Mouse (Mus musculus) heart, postnatal 25 days (tissue): Measurements from ENCODE around the gene Adam1a. TPM values are rescaled to one million over a fixed set of nuclear protein-coding genes. Genes with fewer than 3 reads are reported as not detected.
"Not testable (repeated sequence)": the region's sequence is repeated elsewhere in the genome, so short reads cannot be mapped to it uniquely, and the experiment has no call there.

ENCODE experiments used
- DNase-seq: peaks from one replicate; pipeline ENCODE4 v3.0.0; 2022; ENCODE audit warnings: low spot score
- intact Hi-C: fragments of 180-260 bp; cut with DNase I; formaldehyde crosslinking; loops from one replicate; pipeline ENCODE4 v1.15.1; 2025
- total RNA-seq, 2 experiments: library from RNA; stranded (reverse); gene quantifications; 2 replicates each; pipeline ENCODE4 v1.2.3; 2021

Adam1a gene
- total RNA-seq, 2 experiments from 2014 or later = 1.8 to 2.4 TPM

GRCm38 (mm10) chr5:121569881-121570420, 24.7 kb upstream of the Adam1a start:
- DNase-seq = no peak
- intact Hi-C loops = no loop called here

GRCm38 (mm10) chr5:121566035-121566681, 20.9 kb upstream of the Adam1a start:
- intact Hi-C loops = no loop called here
- DNase-seq = no peak

GRCm38 (mm10) chr5:121564468-121564895, 19.2 kb upstream of the Adam1a start:
- peak; percentile 73 for DNase-seq
- intact Hi-C loops = loop anchor here (1.0 kb wide), 1 partner anchor 38 kb away; no protein-coding TSS in a partner anchor

- intact Hi-C loops = no loop called here
- DNase-seq = no peak
Observed at GRCm38 (mm10) chr5:121562436-121562835, 17.2 kb upstream of the Adam1a start.

- DNase-seq = no peak
- intact Hi-C loops = loop anchor here (5.0 kb wide), 1 partner anchor 53 kb away; no protein-coding TSS in a partner anchor
Observed at GRCm38 (mm10) chr5:121549196-121549595, 3.9 kb upstream of the Adam1a start.

GRCm38 (mm10) chr5:121547084-121547483, 1.8 kb upstream of the Adam1a start:
- intact Hi-C loops = loop anchor here (5.0 kb wide), 1 partner anchor 55 kb away; no protein-coding TSS in a partner anchor
- no peak for DNase-seq

GRCm38 (mm10) chr5:121546530-121546895, 1.2 kb upstream of the Adam1a start:
- no peak for DNase-seq
- intact Hi-C loops = loop anchor here (5.0 kb wide), 1 partner anchor 56 kb away; no protein-coding TSS in a partner anchor

GRCm38 (mm10) chr5:121545793-121546529, 679 bp upstream of the Adam1a start, which contains the start of gene Mapkapk5:
Mapkapk5 (minus strand) TSS chr5:121545905.
- DNase-seq = peak; percentile 92
- intact Hi-C loops = loop anchor here (5.0 kb wide), 1 partner anchor 56 kb away; no protein-coding TSS in a partner anchor

GRCm38 (mm10) chr5:121543370-121543769, 1.9 kb downstream of the Adam1a start:
- intact Hi-C loops = no loop called here
- DNase-seq = no peak

GRCm38 (mm10) chr5:121541235-121541634, 4.0 kb downstream of the Adam1a start:
- intact Hi-C loops = no loop called here
- no peak for DNase-seq

- no peak for DNase-seq
- intact Hi-C loops = no loop called here
Observed at GRCm38 (mm10) chr5:121540066-121540465, 5.2 kb downstream of the Adam1a start.

- no peak for DNase-seq
- intact Hi-C loops = no loop called here
Observed at GRCm38 (mm10) chr5:121537588-121537987, 7.7 kb downstream of the Adam1a start.

- intact Hi-C loops = no loop called here
Observed at GRCm38 (mm10) chr5:121536921-121537555, 8.2 kb downstream of the Adam1a start.

GRCm38 (mm10) chr5:121535116-121535515, 10.2 kb downstream of the Adam1a start:
- intact Hi-C loops = no loop called here

More at GRCm38 (mm10) chr5:121536921-121537555, 8.2 kb downstream of the Adam1a start:
- no peak for DNase-seq

GRCm38 (mm10) chr5:121534521-121534920, 10.8 kb downstream of the Adam1a start:
- DNase-seq = no peak
- intact Hi-C loops = no loop called here

More at GRCm38 (mm10) chr5:121535116-121535515, 10.2 kb downstream of the Adam1a start:
- no peak for DNase-seq

GRCm38 (mm10) chr5:121526961-121527360, 18.3 kb downstream of the Adam1a start:
- DNase-seq = no peak

GRCm38 (mm10) chr5:121526526-121526925, 18.8 kb downstream of the Adam1a start:
- intact Hi-C loops = no loop called here

More at GRCm38 (mm10) chr5:121526961-121527360, 18.3 kb downstream of the Adam1a start:
- intact Hi-C loops = no loop called here

GRCm38 (mm10) chr5:121525774-121526450, 19.4 kb downstream of the Adam1a start:
- intact Hi-C loops = no loop called here
- peak; percentile 13 for DNase-seq

More at GRCm38 (mm10) chr5:121526526-121526925, 18.8 kb downstream of the Adam1a start:
- DNase-seq = no peak

GRCm38 (mm10) chr5:121519758-121520157, 25.5 kb downstream of the Adam1a start:
- DNase-seq, intact Hi-C loops: not testable (repeated sequence)
